Mouse (Mus musculus): Measurements from ENCODE around the gene Gse1. TPM values are rescaled to one million over a fixed set of nuclear protein-coding genes. Genes with fewer than 3 reads are reported as not detected.

Gene Gse1
- polyA plus RNA-seq, 1 experiment = 57.1 TPM

- no peak for DNase-seq (ENCODE audit: extremely low spot score in 1 of 2, low spot score in 1 of 2)
Measured at GRCm38 (mm10) chr8:120502428-120502827, 274.2 kb downstream of the Gse1 start.

GRCm38 (mm10) chr8:120504251-120505081, 276.2 kb downstream of the Gse1 start:
- DNase-seq (ENCODE audit: extremely low spot score in 1 of 2, low spot score in 1 of 2) = peak; percentile 39 to 64

- no peak for DNase-seq (ENCODE audit: extremely low spot score in 1 of 2, low spot score in 1 of 2)
Measured at GRCm38 (mm10) chr8:120505082-120505511, 276.8 kb downstream of the Gse1 start.

- DNase-seq (ENCODE audit: extremely low spot score in 1 of 2, low spot score in 1 of 2) = no peak
Measured at GRCm38 (mm10) chr8:120505619-120506310, 277.5 kb downstream of the Gse1 start.

- DNase-seq (ENCODE audit: extremely low spot score in 1 of 2, low spot score in 1 of 2) = no peak
Measured at GRCm38 (mm10) chr8:120506562-120506961, 278.3 kb downstream of the Gse1 start.

- DNase-seq (ENCODE audit: extremely low spot score in 1 of 2, low spot score in 1 of 2) = no peak
Measured at GRCm38 (mm10) chr8:120507290-120507689, 279.0 kb downstream of the Gse1 start.

- no peak for DNase-seq (ENCODE audit: extremely low spot score in 1 of 2, low spot score in 1 of 2)
Measured at GRCm38 (mm10) chr8:120509136-120510034, 281.1 kb downstream of the Gse1 start.

GRCm38 (mm10) chr8:120510035-120510416, 281.8 kb downstream of the Gse1 start:
- no peak for DNase-seq (ENCODE audit: extremely low spot score in 1 of 2, low spot score in 1 of 2)

GRCm38 (mm10) chr8:120510863-120511457, 282.7 kb downstream of the Gse1 start:
- DNase-seq (ENCODE audit: extremely low spot score in 1 of 2, low spot score in 1 of 2) = no peak

GRCm38 (mm10) chr8:120511737-120512136, 283.5 kb downstream of the Gse1 start:
- DNase-seq (ENCODE audit: extremely low spot score in 1 of 2, low spot score in 1 of 2) = no peak

GRCm38 (mm10) chr8:120512326-120512725, 284.1 kb downstream of the Gse1 start:
- DNase-seq (ENCODE audit: extremely low spot score in 1 of 2, low spot score in 1 of 2) = no peak

- DNase-seq (ENCODE audit: extremely low spot score in 1 of 2, low spot score in 1 of 2) = no peak
Measured at GRCm38 (mm10) chr8:120513145-120513544, 284.9 kb downstream of the Gse1 start.

GRCm38 (mm10) chr8:120513638-120514461, 285.6 kb downstream of the Gse1 start:
- DNase-seq (ENCODE audit: extremely low spot score in 1 of 2, low spot score in 1 of 2) = no peak

- no peak for DNase-seq (ENCODE audit: extremely low spot score in 1 of 2, low spot score in 1 of 2)
Measured at GRCm38 (mm10) chr8:120515214-120515613, 287.0 kb downstream of the Gse1 start.

- no peak for DNase-seq (ENCODE audit: extremely low spot score in 1 of 2, low spot score in 1 of 2)
Measured at GRCm38 (mm10) chr8:120515650-120516049, 287.4 kb downstream of the Gse1 start.

- no peak for DNase-seq (ENCODE audit: extremely low spot score in 1 of 2, low spot score in 1 of 2)
Measured at GRCm38 (mm10) chr8:120516182-120516755, 288.0 kb downstream of the Gse1 start.

GRCm38 (mm10) chr8:120517666-120518410, 289.6 kb downstream of the Gse1 start:
- no peak for DNase-seq (ENCODE audit: extremely low spot score in 1 of 2, low spot score in 1 of 2)

GRCm38 (mm10) chr8:120518736-120519534, 290.7 kb downstream of the Gse1 start:
- DNase-seq (ENCODE audit: extremely low spot score in 1 of 2, low spot score in 1 of 2) = peak in 1 of 2 experiments; percentile 52

All from frontal cortex, adult 2 months (tissue).